Mouse (Mus musculus) lung, postnatal 25 days (tissue): ENCODE measurements around the gene Sun3.

ENCODE experiments used
- DNase-seq: peaks from one replicate; pipeline ENCODE4 v3.0.0; 2022; ENCODE audit warnings: low spot score

Sun3 gene

GRCm38 (mm10) chr11:9048703-9049060 lies at the start of gene Sun3:
TSS of gene Sun3 (minus strand) at chr11:9048991.
- DNase-seq, result no peak

- no peak for DNase-seq
Observed at GRCm38 (mm10) chr11:9076444-9076843, 27.7 kb upstream of the Sun3 start.

GRCm38 (mm10) chr11:9060484-9060883 lies 11.7 kb upstream of the Sun3 start:
- no peak for DNase-seq

- no peak for DNase-seq
Observed at GRCm38 (mm10) chr11:9060029-9060428, 11.2 kb upstream of the Sun3 start.

GRCm38 (mm10) chr11:9057711-9058110 lies 8.9 kb upstream of the Sun3 start:
- DNase-seq, result no peak

- DNase-seq, result no peak
Observed at GRCm38 (mm10) chr11:9056937-9057336, 8.1 kb upstream of the Sun3 start.

GRCm38 (mm10) chr11:9051895-9052294 lies 3.1 kb upstream of the Sun3 start:
- no peak for DNase-seq

GRCm38 (mm10) chr11:9050241-9050640 lies 1.4 kb upstream of the Sun3 start:
- no peak for DNase-seq

GRCm38 (mm10) chr11:9048011-9048702 lies 634 bp downstream of the Sun3 start, which contains the start of gene Gm11992:
TSS of gene Gm11992 (plus strand) at chr11:9048594.
- DNase-seq, result peak; percentile 80

- DNase-seq, result no peak
Observed at GRCm38 (mm10) chr11:9047044-9047443, 1.7 kb downstream of the Sun3 start.

- DNase-seq, result no peak
Observed at GRCm38 (mm10) chr11:9046546-9046945, 2.2 kb downstream of the Sun3 start.

- no peak for DNase-seq
Observed at GRCm38 (mm10) chr11:9031530-9031929, 17.3 kb downstream of the Sun3 start.

GRCm38 (mm10) chr11:9025211-9025610 lies 23.6 kb downstream of the Sun3 start:
- no peak for DNase-seq

GRCm38 (mm10) chr11:9024782-9025181 lies 24.0 kb downstream of the Sun3 start:
- DNase-seq, result no peak

GRCm38 (mm10) chr11:9020207-9020606 lies 28.6 kb downstream of the Sun3 start:
- DNase-seq, result no peak

GRCm38 (mm10) chr11:9018491-9019267 lies 30.1 kb downstream of the Sun3 start:
- DNase-seq, result no peak

- no peak for DNase-seq
Observed at GRCm38 (mm10) chr11:9014740-9015139, 34.1 kb downstream of the Sun3 start.

GRCm38 (mm10) chr11:9011348-9011747 lies 37.4 kb downstream of the Sun3 start:
- no peak for DNase-seq

- DNase-seq, result peak; percentile 85
Observed at GRCm38 (mm10) chr11:9010853-9011339, 37.9 kb downstream of the Sun3 start, which contains the start of gene Hus1. TSS of gene Hus1 (minus strand) at chr11:9011191.

GRCm38 (mm10) chr11:9010416-9010815 lies 38.4 kb downstream of the Sun3 start:
- no peak for DNase-seq

- no peak for DNase-seq
Observed at GRCm38 (mm10) chr11:9008761-9009160, 40.0 kb downstream of the Sun3 start.

- no peak for DNase-seq
Observed at GRCm38 (mm10) chr11:8988084-8988483, 60.7 kb downstream of the Sun3 start.

- peak; percentile 10 for DNase-seq
Observed at GRCm38 (mm10) chr11:8986058-8986457, 62.7 kb downstream of the Sun3 start.
